Mouse (Mus musculus) liver, embryonic 14.5 days (tissue): ENCODE data around the gene Gm21987. TPM values are rescaled to one million over a fixed set of nuclear protein-coding genes. Genes with fewer than 3 reads are reported as not detected.

Experiments used
- ATAC-seq: fragments of 200-750 bp; cut with Nextera tagmentation; 2 replicates; pipeline ENCODE4 v1.8.0; 2017; ENCODE audit warnings: moderate number of reproducible peaks, mild to moderate bottlenecking, moderate library complexity; ENCODE audit not compliant: insufficient read depth
- DNase-seq, 3 experiments: peaks; one replicate each; pipeline ENCODE4 v3.0.0-alpha.2; 2012 to 2013; ENCODE audit warnings: low read depth in 3 of 3, low spot score in 3 of 3
- H3K27ac ChIP-seq: fragments of 300-500 bp; sonication (generic); 2 replicates; pipeline ENCODE4 v1.5.1; 2014; ENCODE audit warnings: moderate library complexity, mild to moderate bottlenecking, control low read depth, inconsistent platforms
- H3K27me3 ChIP-seq: fragments of 300-500 bp; sonication (generic); 2 replicates; pipeline ENCODE4 v1.6.1; 2014; ENCODE audit warnings: mild to moderate bottlenecking, low read length, moderate library complexity; ENCODE audit not compliant: control insufficient read depth, insufficient read depth
- H3K36me3 ChIP-seq: fragments of 300-500 bp; sonication (generic); replicated peaks from 2 replicates; pipeline ENCODE4 v1.6.1; 2014; ENCODE audit warnings: low read depth; ENCODE audit not compliant: control insufficient read depth, insufficient read depth
- H3K4me1 ChIP-seq, 2 experiments: fragments of 200-500 bp in 1 of 2; fragments of 300-500 bp in 1 of 2; sonication (generic) in 1 of 2; replicated peaks; 2 replicates each; pipeline ENCODE4 v1.6.1; 2012 to 2014; ENCODE audit warnings: antibody characterized with exemption in 1 of 2, inconsistent platforms in 1 of 2, low read length in 1 of 2; ENCODE audit not compliant: control insufficient read depth in 2 of 2, insufficient read depth in 2 of 2
- H3K4me2 ChIP-seq: fragments of 300-500 bp; sonication (generic); 2 replicates; pipeline ENCODE4 v1.6.1; 2014; ENCODE audit warnings: low read depth, mild to moderate bottlenecking, control low read depth, moderate library complexity
- H3K4me3 ChIP-seq, 2 experiments: fragments of 200-500 bp in 1 of 2; fragments of 300-500 bp in 1 of 2; sonication (generic) in 1 of 2; 2 replicates each; pipeline ENCODE4 v1.5.1; 2012 to 2014; ENCODE audit warnings: low read depth in 2 of 2, low read length in 2 of 2, mild to moderate bottlenecking in 2 of 2, control low read depth in 1 of 2, inconsistent platforms in 1 of 2, moderate library complexity in 1 of 2; ENCODE audit not compliant: insufficient read depth in 1 of 2
- H3K9ac ChIP-seq: fragments of 300-500 bp; sonication (generic); replicated peaks from 2 replicates; pipeline ENCODE4 v1.6.1; 2014; ENCODE audit warnings: mild to moderate bottlenecking, control low read depth, moderate library complexity
- H3K9me3 ChIP-seq: fragments of 300-500 bp; sonication (generic); 2 replicates; pipeline ENCODE4 v1.6.1; 2016; ENCODE audit warnings: low read length, mixed read lengths; ENCODE audit not compliant: control insufficient read depth
- CTCF ChIP-seq: IDR thresholded peaks from 2 replicates; pipeline ENCODE4 v1.5.1; 2016; ENCODE audit warnings: antibody characterized with exemption, low read depth, control low read depth
- EP300 ChIP-seq: IDR thresholded peaks from 2 replicates; pipeline ENCODE4 v1.6.1; 2016; ENCODE audit warnings: antibody characterized with exemption, low read depth
- WGBS: fragments of 180-500 bp; shearing (Covaris S2); extraction: QIAGEN DNeasy Blood & Tissue Kit; methylation state at CpG from one replicate; pipeline ENCODE4 v1.1.7; 2014; ENCODE audit not compliant: insufficient replicate concordance; 5-methylcytosine and 5-hydroxymethylcytosine counted together
- polyA plus RNA-seq, 2 experiments: library from polyadenylated mRNA; depleted of rRNA in 1 of 2; stranded (reverse) in 1 of 2; unstranded in 1 of 2; fragments of >200 nt; fragmentation: Nextera tagmentation in 1 of 2; extraction: Ambion mirVana in 1 of 2; gene quantifications; 2 replicates each; pipeline versions ENCODE4 v1.2.1 to v1.2.3; 2012 to 2014

Gm21987 gene
- polyA plus RNA-seq, 2 experiments, result not detected

GRCm38 (mm10) chr16:38373439-38373838, 26.6 kb downstream of the Gm21987 start:
- H3K27ac ChIP-seq, result peak overlapping the region; percentile 98
- DNase-seq (no peak), ATAC-seq (no peak)
- TF ChIP-seq CTCF (no peak), EP300 (no peak)
- H3K9me3 ChIP-seq, result no peaks in the 10 kb centered on the region
- H3K9ac ChIP-seq, result peak overlapping the region; percentile 97
- peaks cover 56 to 72% of the 10 kb centered on the region in 2 experiments for H3K4me1 ChIP-seq
- H3K27me3 ChIP-seq, result no peaks in the 10 kb centered on the region
- H3K4me3 ChIP-seq, result peak overlapping the region; percentile 78 to 85
- peaks cover 15% of the 10 kb centered on the region for H3K36me3 ChIP-seq
- peak overlapping the region; percentile 87 for H3K4me2 ChIP-seq
- 77% methylated on average over 10 of the region's 10 CpGs for WGBS

GRCm38 (mm10) chr16:38373941-38374340, 27.1 kb downstream of the Gm21987 start:
- H3K4me1 ChIP-seq, result peaks cover 54 to 72% of the 10 kb centered on the region in 2 experiments
- H3K27ac ChIP-seq, result peak overlapping the region; percentile 98; the same call in 1 of the 2 replicates
- H3K4me2 ChIP-seq, result peak overlapping the region; percentile 87
- TF ChIP-seq CTCF, result no peak
- TF ChIP-seq EP300, result no peak
- H3K9ac ChIP-seq, result peak overlapping the region; percentile 31
- H3K27me3 ChIP-seq, result no peaks in the 10 kb centered on the region
- H3K36me3 ChIP-seq, result peaks cover 19% of the 10 kb centered on the region
- ATAC-seq (no peak), DNase-seq (no peak)
- no peaks in the 10 kb centered on the region for H3K9me3 ChIP-seq
- peak overlapping the region; percentile 42 to 78 for H3K4me3 ChIP-seq
- 78% methylated on average over 16 of the region's 16 CpGs for WGBS

- H3K4me1 ChIP-seq, result peaks cover 54 to 74% of the 10 kb centered on the region in 2 experiments
Observed at GRCm38 (mm10) chr16:38374379-38375140, 27.7 kb downstream of the Gm21987 start.

GRCm38 (mm10) chr16:38375182-38375581, 28.3 kb downstream of the Gm21987 start:
- H3K4me3 ChIP-seq, result peak overlapping the region; percentile 52 to 78
- peak overlapping the region; percentile 87 for H3K4me2 ChIP-seq
- H3K9me3 ChIP-seq, result no peaks in the 10 kb centered on the region
- TF ChIP-seq EP300 (0 out of 2 replicates have a peak, but pooled peaks have one; percentile 45), CTCF (no peak)
- H3K9ac ChIP-seq, result peak overlapping the region; percentile 58
- DNase-seq (peak in 1 of 3 experiments; percentile 51), ATAC-seq (no peak)
- H3K27me3 ChIP-seq, result no peaks in the 10 kb centered on the region
- H3K36me3 ChIP-seq, result peaks cover 19% of the 10 kb centered on the region
- 8% methylated on average over 7 of the region's 7 CpGs for WGBS
- H3K27ac ChIP-seq, result peak overlapping the region; percentile 49
- peaks cover 49 to 71% of the 10 kb centered on the region in 2 experiments for H3K4me1 ChIP-seq

More at GRCm38 (mm10) chr16:38374379-38375140, 27.7 kb downstream of the Gm21987 start:
- no peaks in the 10 kb centered on the region for H3K27me3 ChIP-seq
- peak overlapping the region; percentile 52 to 78 for H3K4me3 ChIP-seq
- ATAC-seq (no peak), DNase-seq (peak; percentile 70 to 75 (median 71))
- 45% methylated on average over 10 of the region's 10 CpGs for WGBS
- H3K4me2 ChIP-seq, result peak overlapping the region; percentile 87
- H3K36me3 ChIP-seq, result peaks cover 19% of the 10 kb centered on the region
- H3K9ac ChIP-seq, result peak overlapping the region; percentile 58
- no peaks in the 10 kb centered on the region for H3K9me3 ChIP-seq
- TF ChIP-seq CTCF (no peak), EP300 (no peak)
- peak overlapping the region; percentile 49 for H3K27ac ChIP-seq

- TF ChIP-seq EP300, result no peak
- peak; percentile 50 for TF ChIP-seq CTCF
- H3K4me2 ChIP-seq, result peak overlapping the region; percentile 87
- peaks cover 19% of the 10 kb centered on the region for H3K36me3 ChIP-seq
- peak overlapping the region; percentile 52 to 78 for H3K4me3 ChIP-seq
- H3K9me3 ChIP-seq, result no peaks in the 10 kb centered on the region
- peak overlapping the region; percentile 58 for H3K9ac ChIP-seq
- peak overlapping the region; percentile 23 for H3K27ac ChIP-seq
- WGBS, result 27% methylated on average over 17 of the region's 17 CpGs
- ATAC-seq (no peak), DNase-seq (no peak)
- peaks cover 38 to 60% of the 10 kb centered on the region in 2 experiments for H3K4me1 ChIP-seq
- no peaks in the 10 kb centered on the region for H3K27me3 ChIP-seq
Observed at GRCm38 (mm10) chr16:38376163-38376840, 29.5 kb downstream of the Gm21987 start.
